Mouse (Mus musculus) megakaryocyte, embryonic 14.5 days (primary cell): ENCODE measurements at regions not wholly inside any gene's neighbourhood (a gene's known extent, or its start where the extent isn't known, plus 50 kb on each side); places are given as distances from the start of the nearest gene placed in this dataset.

Experiments used
- FLI1 ChIP-seq: IDR thresholded peaks from 2 replicates; pipeline ENCODE4 v1.6.1; 2012; ENCODE audit warnings: low read length, inconsistent platforms, mixed read lengths
- GATA1 ChIP-seq: IDR thresholded peaks from 3 replicates; pipeline ENCODE4 v1.6.1; 2012; ENCODE audit warnings: mixed read lengths, low read length, inconsistent platforms, borderline replicate concordance

DNA sequence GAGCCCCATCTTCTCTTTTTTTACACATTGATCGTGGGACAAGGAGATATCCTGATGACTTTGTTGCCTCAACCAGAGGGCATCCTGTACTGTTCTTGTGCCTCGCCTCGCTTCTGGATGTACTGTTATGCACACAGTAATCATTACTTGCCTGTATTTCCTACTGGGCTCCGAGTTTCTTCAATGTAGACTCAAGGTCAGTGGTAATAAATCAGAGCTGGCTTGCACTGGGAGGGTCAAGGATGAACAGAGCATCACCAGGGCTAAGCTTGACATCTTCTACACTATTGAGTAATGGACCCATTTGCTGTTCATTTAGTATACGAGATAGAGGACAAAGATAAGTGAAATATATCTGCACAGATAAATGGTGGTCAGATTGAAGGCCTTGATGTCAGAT is 295.1 kb upstream of the Igfbp3 start:
- TF ChIP-seq GATA1 (no peak), FLI1 (no peak)
